Mouse (Mus musculus) layer of hippocampus, adult 2 months (tissue): Measurements from ENCODE around the gene Ier3. TPM values are rescaled to one million over a fixed set of nuclear protein-coding genes. Genes with fewer than 3 reads are reported as not detected.

Experiments
- DNase-seq, 2 experiments: peaks; one replicate each; pipeline ENCODE4 v3.0.0; 2022; ENCODE audit warnings: low spot score in 2 of 2
- H3K27ac ChIP-seq: fragments of 200-600 bp; 2 replicates; pipeline ENCODE4 v1.8.1; 2022
- H3K4me3 ChIP-seq: fragments of 200-600 bp; 2 replicates; pipeline ENCODE4 v1.8.1; 2022; ENCODE audit warnings: mild to moderate bottlenecking
- CTCF ChIP-seq: fragments of 200-600 bp; conservative IDR thresholded peaks from 2 replicates; pipeline ENCODE4 v1.8.1; 2022; ENCODE audit warnings: antibody characterized with exemption, mild to moderate bottlenecking, moderate library complexity
- total RNA-seq, 2 experiments: library from RNA; stranded (reverse); gene quantifications; 2 replicates each; pipeline ENCODE4 v1.2.3; 2021

Gene Ier3
- total RNA-seq, 2 experiments from 2014 or later = 5.0 to 6.1 TPM

DNA sequence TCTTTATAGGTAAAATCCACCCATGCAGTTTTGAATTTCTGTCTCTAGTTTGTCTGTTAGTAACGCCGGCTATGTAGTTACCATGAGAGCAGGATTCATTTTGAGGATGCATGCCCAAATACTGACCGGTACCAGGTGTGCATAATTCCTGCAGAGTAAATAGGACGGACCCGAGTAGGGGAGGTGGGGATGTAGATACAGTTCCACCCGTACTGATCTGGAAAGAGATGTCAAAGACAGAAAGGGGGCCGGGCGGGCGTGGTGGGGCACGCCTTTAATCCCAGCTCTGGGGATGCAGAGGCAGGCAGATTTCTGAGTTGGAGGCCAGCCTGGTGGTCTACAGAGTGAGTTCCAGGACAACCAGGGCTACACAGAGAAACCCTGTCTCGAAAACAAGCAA lies 20.5 kb downstream of the Ier3 start:
- no peak for DNase-seq
- peak overlapping the region; percentile 67 for H3K4me3 ChIP-seq
- TF ChIP-seq CTCF = no peak
- peak overlapping the region; percentile 71; the same call in 1 of the 2 replicates for H3K27ac ChIP-seq

GRCm38 (mm10) chr17:35843514-35843913 lies 22.0 kb downstream of the Ier3 start:
- no peak for DNase-seq
- H3K4me3 ChIP-seq = no peak overlapping the region
- peak; percentile 68 for TF ChIP-seq CTCF
- no peak overlapping the region for H3K27ac ChIP-seq

GRCm38 (mm10) chr17:35848112-35848511 lies 26.6 kb downstream of the Ier3 start:
- Histone ChIP-seq H3K27ac (no peak overlapping the region), H3K4me3 (no peak overlapping the region)
- TF ChIP-seq CTCF = peak; percentile 47
- DNase-seq = no peak

- TF ChIP-seq CTCF = no peak
- H3K27ac ChIP-seq = no peak overlapping the region
- no peak for DNase-seq
- H3K4me3 ChIP-seq = no peak overlapping the region
These were observed 29.5 kb downstream of the Ier3 start for GRCm38 (mm10) chr17:35850974-35851373.

- H3K4me3 ChIP-seq = no peak overlapping the region
- H3K27ac ChIP-seq = no peak overlapping the region
- TF ChIP-seq CTCF = no peak
- no peak for DNase-seq
These were observed 37.9 kb downstream of the Ier3 start for GRCm38 (mm10) chr17:35859371-35859770.

DNA sequence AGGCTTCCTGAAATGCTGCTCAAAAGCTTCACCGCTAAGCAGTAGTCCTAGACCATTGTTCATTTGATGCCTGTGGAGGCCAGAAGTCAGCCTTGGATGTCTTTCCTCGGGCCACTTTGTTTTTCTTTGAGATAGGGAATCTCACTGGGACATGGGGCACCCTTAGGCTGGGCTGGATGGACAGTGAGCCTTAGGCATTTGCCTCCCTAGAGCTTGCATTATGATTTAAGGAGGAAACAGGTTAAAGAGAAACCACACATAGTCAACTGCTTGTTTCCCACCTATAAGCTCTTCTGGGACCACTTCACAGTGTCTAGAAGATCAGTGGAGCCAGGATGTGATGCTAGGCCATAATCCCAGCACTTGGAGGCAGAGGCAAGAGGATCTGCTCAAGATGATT lies 38.4 kb downstream of the Ier3 start:
- Histone ChIP-seq H3K27ac (no peak overlapping the region), H3K4me3 (no peak overlapping the region)
- no peak for DNase-seq
- TF ChIP-seq CTCF = no peak

GRCm38 (mm10) chr17:35860831-35861197 lies 39.3 kb downstream of the Ier3 start:
- no peak for DNase-seq
- no peak for TF ChIP-seq CTCF

DNA sequence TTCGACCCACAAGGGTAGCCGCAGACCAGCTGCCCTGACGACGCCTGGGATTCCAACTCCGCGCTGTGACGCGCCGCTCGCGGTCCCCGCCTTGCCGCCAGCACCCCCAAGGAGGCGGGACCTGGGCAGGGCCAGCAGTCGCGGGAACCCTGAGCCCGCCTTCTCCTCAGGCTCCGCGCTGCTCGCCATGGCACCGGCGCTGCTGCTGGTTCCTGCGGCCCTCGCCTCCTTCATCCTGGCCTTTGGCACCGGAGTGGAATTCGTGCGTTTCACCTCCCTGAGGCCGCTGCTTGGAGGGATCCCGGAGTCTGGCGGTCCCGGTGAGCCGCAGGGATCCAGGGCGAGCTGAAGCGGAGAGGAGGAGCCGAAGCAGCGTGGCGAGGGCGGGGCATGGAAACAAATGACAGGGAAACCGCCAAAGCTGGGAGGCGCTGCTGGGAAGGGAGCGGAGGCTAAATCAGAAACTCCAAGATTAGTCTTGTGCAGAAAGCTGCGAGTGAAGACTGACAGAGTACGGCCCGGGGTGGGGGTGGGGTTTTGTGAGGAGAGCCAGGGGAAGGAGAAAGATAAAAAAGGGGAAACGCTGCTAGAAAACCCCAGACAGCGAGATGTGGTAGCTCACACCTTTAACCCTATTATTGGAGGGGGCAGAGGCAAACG lies 39.8 kb downstream of the Ier3 start, which contains the start of gene Nrm:
Gene Nrm (plus strand): TSS at position 121 of the 660 bp plus-strand sequence.
- TF ChIP-seq CTCF = peak; percentile 59
- peak within 1 kb of the TSS; percentile 79 for H3K27ac ChIP-seq
- peak; percentile 82 to 88 for DNase-seq
- H3K4me3 ChIP-seq = peak within 1 kb of the TSS; percentile 70

More at GRCm38 (mm10) chr17:35860831-35861197, 39.3 kb downstream of the Ier3 start:
- Histone ChIP-seq H3K4me3 (peak overlapping the region; percentile 70), H3K27ac (peak overlapping the region; percentile 79)

DNA sequence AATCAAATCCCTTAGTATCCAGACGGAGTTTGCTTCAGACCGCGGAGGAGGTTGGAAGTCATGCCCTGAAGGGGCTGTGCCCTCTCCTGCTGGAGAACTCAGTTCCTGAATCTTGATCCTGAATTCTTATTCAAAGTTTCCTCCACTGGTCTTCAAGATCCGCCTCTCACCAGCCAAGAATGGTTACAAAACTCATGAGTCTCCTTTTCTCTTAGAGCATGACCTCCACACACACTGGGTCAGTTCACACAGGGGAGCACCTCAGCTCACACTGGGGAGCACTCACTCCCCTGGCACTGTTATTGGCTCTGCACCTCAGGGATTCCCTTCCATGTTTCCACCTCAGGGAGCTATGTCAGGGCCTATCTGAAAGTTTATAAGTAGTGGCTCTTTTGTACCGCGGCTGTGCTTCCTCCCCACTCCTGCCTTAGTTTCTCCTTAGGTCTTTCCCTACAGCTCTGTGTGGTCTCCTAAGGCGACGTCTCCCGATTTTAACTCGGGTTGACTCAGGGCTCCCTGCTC lies 43.4 kb downstream of the Ier3 start:
- no peak for DNase-seq
- TF ChIP-seq CTCF = no peak
- Histone ChIP-seq H3K27ac (peak overlapping the region; percentile 88; the same call in 1 of the 2 replicates), H3K4me3 (peak overlapping the region; percentile 73; the same call in 1 of the 2 replicates)

DNA sequence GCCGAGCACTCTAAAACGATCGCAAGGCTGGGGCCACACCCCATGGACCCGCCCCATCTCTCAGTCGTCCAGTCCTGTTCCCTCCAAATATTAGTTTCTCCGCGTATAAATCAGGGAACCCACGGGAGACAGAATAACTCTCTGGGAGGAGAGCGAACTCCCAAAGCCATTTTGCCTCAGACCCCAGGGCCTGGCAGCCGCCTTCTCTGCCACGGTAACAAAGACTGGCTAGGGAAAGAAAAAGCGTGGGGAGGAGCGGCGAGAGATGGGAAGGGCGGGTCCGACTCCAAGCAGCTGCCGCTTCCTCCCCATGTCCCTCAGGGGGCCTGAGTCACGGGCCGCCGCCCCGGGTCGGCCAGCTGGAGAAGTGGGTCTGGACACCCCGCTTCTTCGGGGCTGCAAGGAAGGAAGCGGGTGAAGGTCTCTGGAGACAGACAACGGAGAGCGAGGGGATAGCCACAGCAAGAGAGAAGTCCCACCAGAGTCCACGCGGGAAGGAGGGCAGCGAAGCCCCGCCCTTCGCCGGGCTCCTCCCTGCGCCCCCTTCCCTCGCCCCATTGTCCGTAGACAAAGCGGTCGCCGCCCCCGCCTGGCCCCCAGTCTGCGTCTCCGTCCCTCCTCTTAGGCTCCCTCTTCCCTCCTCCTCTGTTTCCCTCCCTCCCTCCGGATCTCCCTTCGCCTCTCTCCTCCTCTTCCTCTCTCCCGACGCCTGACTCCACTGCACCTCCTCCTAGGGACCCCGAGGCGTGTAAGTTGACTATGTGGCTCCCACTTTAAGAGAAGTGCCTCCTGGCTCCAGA lies 44.2 kb downstream of the Ier3 start, which contains the start of gene Ppp1r18:
Gene Ppp1r18 (plus strand): TSS at position 113 of the 800 bp plus-strand sequence.
- DNase-seq = no peak
- H3K27ac ChIP-seq = peak within 1 kb of the TSS; percentile 88
- H3K4me3 ChIP-seq = peak within 1 kb of the TSS; percentile 73
- no peak for TF ChIP-seq CTCF

- no peak for DNase-seq
These were observed 44.9 kb downstream of the Ier3 start for GRCm38 (mm10) chr17:35866281-35866831.

DNA sequence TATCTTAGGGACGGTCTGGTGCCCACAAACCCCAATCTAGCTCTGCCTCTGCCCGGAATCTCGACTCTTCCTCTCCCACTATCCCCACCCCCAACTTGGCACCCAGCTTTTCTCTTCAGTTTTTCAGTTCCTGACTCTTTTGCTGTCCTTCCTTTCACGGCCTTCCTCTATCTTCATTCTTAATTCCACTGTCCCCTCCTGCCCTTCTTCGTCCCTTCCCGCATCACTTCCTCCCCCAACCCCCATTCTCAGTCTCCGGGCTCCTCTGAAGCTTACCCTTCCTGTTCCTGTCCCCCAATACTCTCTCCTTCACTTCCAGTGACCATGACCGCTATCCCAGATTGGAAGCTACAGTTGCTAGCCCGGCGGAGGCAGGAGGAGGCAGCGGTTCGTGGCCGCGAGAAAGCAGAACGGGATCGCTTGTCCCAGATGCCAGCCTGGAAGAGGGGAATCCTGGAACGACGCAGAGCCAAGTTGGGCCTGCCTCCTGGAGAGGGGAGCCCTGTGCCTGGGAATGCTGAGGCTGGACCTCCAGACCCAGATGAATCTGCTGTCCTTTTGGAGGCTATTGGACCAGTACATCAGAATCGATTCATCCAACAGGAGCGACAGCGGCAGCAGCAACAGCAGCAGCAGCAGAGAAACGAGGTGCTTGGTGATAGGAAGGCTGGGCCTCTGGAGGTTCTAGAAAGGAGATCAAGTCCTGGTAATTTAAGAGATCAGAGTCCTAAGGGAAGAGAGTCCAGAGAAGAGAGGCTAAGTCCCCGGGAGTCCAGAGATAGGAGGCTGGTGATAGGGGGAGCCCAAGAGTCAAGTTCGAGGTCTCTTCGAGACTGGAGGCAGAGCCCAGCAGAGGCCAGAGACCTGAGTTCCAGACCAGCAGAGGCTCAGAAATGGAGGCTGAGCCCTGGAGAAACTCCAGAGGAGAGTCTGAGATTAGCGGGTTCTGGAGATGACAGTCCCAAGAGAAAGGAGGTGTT lies 45.7 kb downstream of the Ier3 start:
- Histone ChIP-seq H3K4me3 (peak overlapping the region; percentile 73), H3K27ac (peak overlapping the region; percentile 88)
- TF ChIP-seq CTCF = peak; percentile 54
- no peak for DNase-seq

More at GRCm38 (mm10) chr17:35866281-35866831, 44.9 kb downstream of the Ier3 start:
- no peak for TF ChIP-seq CTCF
- Histone ChIP-seq H3K27ac (peak overlapping the region; percentile 88), H3K4me3 (peak overlapping the region; percentile 73)
